Mouse (Mus musculus): ENCODE measurements around the gene Aqp1.

Aqp1 gene

GRCm38 (mm10) chr6:55332100-55332772 is 4.0 kb upstream of the Aqp1 start:
- DNase-seq (ENCODE audit: low spot score in 2 of 2), result no peak

GRCm38 (mm10) chr6:55332773-55333109 is 3.5 kb upstream of the Aqp1 start:
- no peak for DNase-seq (ENCODE audit: low spot score in 2 of 2)

- no peak for DNase-seq (ENCODE audit: low spot score in 2 of 2)
Observed at GRCm38 (mm10) chr6:55337242-55337641, 1.0 kb downstream of the Aqp1 start.

GRCm38 (mm10) chr6:55338077-55338476 is 1.8 kb downstream of the Aqp1 start:
- DNase-seq (ENCODE audit: low spot score in 2 of 2), result no peak

- DNase-seq (ENCODE audit: low spot score in 2 of 2), result no peak
Observed at GRCm38 (mm10) chr6:55338934-55339825, 2.9 kb downstream of the Aqp1 start.

- DNase-seq (ENCODE audit: low spot score in 2 of 2), result no peak
Observed at GRCm38 (mm10) chr6:55341688-55342087, 5.5 kb downstream of the Aqp1 start.

GRCm38 (mm10) chr6:55342328-55342727 is 6.1 kb downstream of the Aqp1 start:
- DNase-seq (ENCODE audit: low spot score in 2 of 2), result no peak

- DNase-seq (ENCODE audit: low spot score in 2 of 2), result no peak
Observed at GRCm38 (mm10) chr6:55343446-55343845, 7.2 kb downstream of the Aqp1 start.

GRCm38 (mm10) chr6:55344291-55345016 is 8.2 kb downstream of the Aqp1 start:
- DNase-seq (ENCODE audit: low spot score in 2 of 2), result no peak

- no peak for DNase-seq (ENCODE audit: low spot score in 2 of 2)
Observed at GRCm38 (mm10) chr6:55345264-55345663, 9.0 kb downstream of the Aqp1 start.

GRCm38 (mm10) chr6:55346491-55346890 is 10.3 kb downstream of the Aqp1 start:
- DNase-seq (ENCODE audit: low spot score in 2 of 2), result no peak

- DNase-seq (ENCODE audit: low spot score in 2 of 2), result no peak
Observed at GRCm38 (mm10) chr6:55347711-55348571, 11.7 kb downstream of the Aqp1 start.

- no peak for DNase-seq (ENCODE audit: low spot score in 2 of 2)
Observed at GRCm38 (mm10) chr6:55349231-55349630, 13.0 kb downstream of the Aqp1 start.

- no peak for DNase-seq (ENCODE audit: low spot score in 2 of 2)
Observed at GRCm38 (mm10) chr6:55350383-55350952, 14.2 kb downstream of the Aqp1 start.

GRCm38 (mm10) chr6:55351712-55352111 is 15.5 kb downstream of the Aqp1 start:
- no peak for DNase-seq (ENCODE audit: low spot score in 2 of 2)

GRCm38 (mm10) chr6:55353711-55354445 is 17.6 kb downstream of the Aqp1 start:
- no peak for DNase-seq (ENCODE audit: low spot score in 2 of 2)

- no peak for DNase-seq (ENCODE audit: low spot score in 2 of 2)
Observed at GRCm38 (mm10) chr6:55354456-55355117, 18.4 kb downstream of the Aqp1 start.

GRCm38 (mm10) chr6:55355575-55355974 is 19.3 kb downstream of the Aqp1 start:
- no peak for DNase-seq (ENCODE audit: low spot score in 2 of 2)

- DNase-seq (ENCODE audit: low spot score in 2 of 2), result no peak
Observed at GRCm38 (mm10) chr6:55356017-55356703, 19.9 kb downstream of the Aqp1 start.
